Mouse (Mus musculus): ENCODE measurements around the gene Ltk. TPM values are rescaled to one million over a fixed set of nuclear protein-coding genes. Genes with fewer than 3 reads are reported as not detected.

Gene Ltk
- polyA plus RNA-seq, 1 experiment from 2014 or later: 2.1 TPM

DNA sequence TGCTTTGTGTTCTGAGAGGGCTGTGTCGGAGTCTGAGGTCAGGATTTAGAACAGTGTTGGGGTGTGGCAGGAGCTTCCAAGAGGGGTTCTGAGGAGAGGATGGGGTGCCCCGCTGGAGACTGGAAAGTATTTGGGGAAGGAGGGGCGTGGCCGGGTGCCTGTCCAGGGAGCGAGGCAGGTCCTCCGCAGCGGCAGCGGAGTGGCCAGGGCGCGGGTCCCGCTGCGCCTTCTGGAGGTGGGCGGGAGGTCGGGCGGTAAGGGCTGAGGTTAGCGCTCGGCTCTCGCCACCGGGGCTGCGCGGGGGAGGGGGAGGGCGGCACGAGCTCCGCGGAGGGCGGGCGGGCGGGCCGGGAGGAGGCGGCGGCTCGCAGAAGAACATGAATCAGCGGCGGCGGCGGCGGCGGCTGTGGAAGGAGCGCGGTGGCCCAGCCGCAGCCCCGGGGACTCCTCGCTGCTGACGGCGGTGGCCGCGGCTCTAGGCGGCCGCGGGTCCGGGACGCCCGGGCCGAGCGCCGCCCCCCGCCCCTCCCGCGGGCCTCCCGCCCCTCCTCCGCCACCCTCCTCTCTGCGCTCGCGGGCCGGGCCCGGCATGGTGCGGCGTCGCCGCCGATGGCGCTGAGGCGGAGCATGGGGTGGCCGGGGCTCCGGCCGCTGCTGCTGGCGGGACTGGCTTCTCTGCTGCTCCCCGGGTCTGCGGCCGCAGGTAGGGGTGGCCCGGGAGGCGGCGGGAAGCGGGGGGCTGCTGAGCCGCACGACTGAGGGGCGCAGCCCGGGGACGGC, 39.1 kb upstream of the Ltk start:
- no peaks in the 10 kb centered on the region for H3K9me3 ChIP-seq
- peaks cover 34% of the 10 kb centered on the region for H3K4me1 ChIP-seq
- under 1% methylated on average over 21 of the region's 89 CpGs for WGBS
- H3K4me2 ChIP-seq: peak overlapping the region; percentile 82
- 0 out of 2 replicates have a peak, but pooled peaks cover 5% of the 10 kb centered on the region for H3K36me3 ChIP-seq
- H3K4me3 ChIP-seq (replicated peaks): peak overlapping the region; percentile 88
- peak overlapping the region; percentile 80 for H3K9ac ChIP-seq
- H3K27ac ChIP-seq: peak overlapping the region; percentile 57
- peaks cover 6% of the 10 kb centered on the region; the same call in 1 of the 2 replicates for H3K27me3 ChIP-seq (replicated peaks)
- ATAC-seq (ENCODE audit: insufficient read depth, low FRiP score, low read depth): peak; percentile 64

DNA sequence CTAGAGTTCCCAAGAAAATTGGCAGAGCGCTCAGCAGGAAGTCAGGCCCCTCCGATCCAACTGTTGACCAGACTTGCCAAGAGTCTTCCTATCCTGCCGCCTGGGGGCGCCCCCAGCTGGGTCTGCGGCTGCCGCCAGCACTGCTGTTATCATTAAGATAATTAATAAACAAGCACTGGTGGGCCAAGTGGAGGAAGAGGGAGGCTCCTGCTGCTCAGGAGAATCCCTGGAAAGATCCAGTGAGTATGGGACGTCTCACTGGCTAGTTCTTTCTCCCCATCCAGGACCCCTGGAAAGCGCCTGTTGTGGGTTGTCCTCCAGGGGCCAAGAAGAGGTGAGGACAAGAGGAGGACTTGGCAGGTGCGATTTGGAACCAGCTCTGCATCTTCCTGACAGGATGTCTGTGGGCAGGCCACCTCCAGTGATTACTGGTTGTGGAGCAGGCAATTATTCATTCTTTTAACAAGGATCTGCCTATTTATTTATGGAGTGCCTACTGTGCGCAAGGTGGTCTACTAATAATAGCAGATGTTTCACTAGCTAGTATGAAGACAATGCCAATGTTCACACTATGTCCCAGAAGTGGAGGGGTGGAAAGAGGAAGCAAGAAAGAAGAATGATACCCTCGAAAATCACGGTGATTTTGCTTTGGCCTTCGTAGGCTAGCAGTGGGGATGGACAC, 38.2 kb upstream of the Ltk start:
- Histone ChIP-seq H3K4me1 (peaks cover 24% of the 10 kb centered on the region), H3K4me3 (replicated peaks) (peak overlapping the region; percentile 88; the same call in 1 of the 2 replicates), H3K4me2 (peak overlapping the region; percentile 82; the same call in 1 of the 2 replicates), H3K36me3 (no peaks in the 10 kb centered on the region), H3K27me3 (replicated peaks) (peaks cover 6% of the 10 kb centered on the region; the same call in 1 of the 2 replicates), H3K9me3 (no peaks in the 10 kb centered on the region), H3K9ac (no peak overlapping the region), H3K27ac (no peak overlapping the region)
- WGBS: 12% methylated on average over 13 of the region's 13 CpGs
- ATAC-seq (ENCODE audit: insufficient read depth, low FRiP score, low read depth): no peak

DNA sequence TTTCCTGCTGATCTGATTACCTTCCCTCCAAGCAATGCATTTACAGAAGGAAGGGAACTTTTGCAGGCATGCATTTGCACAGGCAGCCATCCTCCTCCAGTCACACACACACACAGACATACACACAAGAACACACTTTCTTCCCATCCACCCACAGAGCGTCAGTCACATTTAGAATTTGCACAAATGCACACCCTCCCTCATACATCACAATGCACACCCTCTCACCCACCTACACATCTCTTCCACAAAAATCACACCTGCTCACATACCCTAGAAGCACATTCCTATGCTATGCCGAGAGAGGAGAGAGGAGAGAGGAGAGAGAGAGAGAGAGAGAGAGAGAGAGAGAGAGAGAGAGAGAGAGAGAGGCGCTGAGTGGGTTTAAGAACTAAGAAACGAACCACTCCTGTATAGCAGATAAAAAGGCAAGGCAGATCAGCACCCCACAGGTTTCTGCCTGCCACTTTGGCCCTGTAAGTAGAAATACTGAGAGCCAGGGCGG, 37.1 kb upstream of the Ltk start, which contains the start of gene Tyro3:
Tyro3 (plus strand) TSS at position 455 of the 505 bp plus-strand sequence.
- H3K4me2 ChIP-seq: 0 out of 2 replicates have a peak within 1 kb of the TSS, but pooled peaks have one; percentile 82
- H3K27me3 ChIP-seq (replicated peaks): peaks cover 6% of the 10 kb centered on the region; the same call in 1 of the 2 replicates
- no peak for ATAC-seq (ENCODE audit: insufficient read depth, low FRiP score, low read depth)
- no peaks in the 10 kb centered on the region for H3K36me3 ChIP-seq
- H3K9ac ChIP-seq: no peak within 1 kb of the TSS
- 71% methylated on average over 5 of the region's 5 CpGs for WGBS
- H3K4me3 ChIP-seq (replicated peaks): no peak within 1 kb of the TSS
- H3K4me1 ChIP-seq: peaks cover 15% of the 10 kb centered on the region
- peak within 1 kb of the TSS; percentile 41; the same call in 1 of the 2 replicates for H3K27ac ChIP-seq
- H3K9me3 ChIP-seq: no peaks in the 10 kb centered on the region

DNA sequence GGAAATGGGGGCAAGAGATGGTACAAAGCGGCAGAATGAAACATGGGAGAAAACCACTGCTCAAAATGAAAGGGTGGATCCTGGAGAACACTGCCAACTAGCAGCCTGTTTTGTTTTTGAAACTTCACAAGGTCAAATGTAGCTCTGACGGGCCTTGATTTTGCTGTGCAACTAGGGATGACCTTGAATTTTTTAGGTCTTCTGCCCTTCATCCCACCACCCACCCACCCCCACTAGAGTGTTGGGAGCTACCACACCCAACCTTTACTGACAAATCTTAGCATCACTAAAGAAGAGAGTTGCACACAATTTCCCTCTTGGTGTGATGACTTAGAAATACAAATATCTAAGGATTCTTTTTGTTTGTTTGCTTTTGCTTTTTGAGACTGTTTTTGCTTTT, 29.8 kb upstream of the Ltk start:
- Histone ChIP-seq H3K36me3 (no peaks in the 10 kb centered on the region), H3K27ac (no peak overlapping the region), H3K4me1 (no peaks in the 10 kb centered on the region), H3K4me2 (no peak overlapping the region), H3K9ac (no peak overlapping the region), H3K4me3 (replicated peaks) (no peak overlapping the region), H3K27me3 (replicated peaks) (no peaks in the 10 kb centered on the region), H3K9me3 (no peaks in the 10 kb centered on the region)
- no peak for ATAC-seq (ENCODE audit: insufficient read depth, low FRiP score, low read depth)
- 87% methylated on average over 2 of the region's 2 CpGs for WGBS

DNA sequence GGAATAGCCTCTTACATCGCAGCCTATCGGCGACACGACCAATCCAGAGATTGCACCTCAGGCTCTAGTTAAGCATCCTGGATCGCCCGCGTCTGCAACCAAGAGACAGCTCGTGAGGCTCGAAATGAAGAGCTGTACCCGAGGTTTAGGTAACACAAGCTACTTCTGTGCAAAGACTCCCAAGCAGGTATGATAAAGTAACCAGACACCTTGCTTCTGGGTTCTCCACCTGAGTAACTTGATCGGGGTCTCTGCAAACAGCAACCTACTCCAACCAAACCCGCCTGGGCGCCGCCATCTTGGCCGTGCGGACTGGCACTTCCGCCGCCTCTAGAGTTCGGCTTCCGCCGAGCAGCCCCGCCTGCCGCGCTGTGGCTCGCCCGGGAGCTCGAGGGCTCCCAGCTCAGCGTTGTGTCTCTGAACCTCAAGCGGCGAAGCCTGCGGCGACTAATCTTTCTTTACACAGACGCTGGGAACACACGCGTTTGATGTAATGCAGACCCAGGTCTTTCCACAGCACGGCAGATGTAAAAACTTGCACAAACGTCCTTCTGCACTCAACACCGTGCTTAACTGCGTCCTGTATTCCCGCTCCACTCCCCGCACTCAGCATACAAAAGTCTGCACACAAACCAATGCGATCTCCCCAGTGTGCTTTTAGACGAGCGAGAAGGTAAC, 27.1 kb upstream of the Ltk start, which contains the start of gene Rpap1:
Rpap1 (minus strand) TSS at position 332 of the 678 bp plus-strand sequence.
- under 1% methylated on average over 44 of the region's 44 CpGs for WGBS
- Histone ChIP-seq H3K27ac (peak within 1 kb of the TSS; percentile 86), H3K4me2 (peak within 1 kb of the TSS; percentile 87), H3K4me1 (no peaks in the 10 kb centered on the region), H3K36me3 (peaks cover 10% of the 10 kb centered on the region; the same call in 1 of the 2 replicates), H3K4me3 (replicated peaks) (peak within 1 kb of the TSS; percentile 66), H3K9me3 (no peaks in the 10 kb centered on the region), H3K9ac (peak within 1 kb of the TSS; percentile 48; the same call in 1 of the 2 replicates), H3K27me3 (replicated peaks) (no peaks in the 10 kb centered on the region)
- ATAC-seq (ENCODE audit: insufficient read depth, low FRiP score, low read depth): peak; percentile 94

DNA sequence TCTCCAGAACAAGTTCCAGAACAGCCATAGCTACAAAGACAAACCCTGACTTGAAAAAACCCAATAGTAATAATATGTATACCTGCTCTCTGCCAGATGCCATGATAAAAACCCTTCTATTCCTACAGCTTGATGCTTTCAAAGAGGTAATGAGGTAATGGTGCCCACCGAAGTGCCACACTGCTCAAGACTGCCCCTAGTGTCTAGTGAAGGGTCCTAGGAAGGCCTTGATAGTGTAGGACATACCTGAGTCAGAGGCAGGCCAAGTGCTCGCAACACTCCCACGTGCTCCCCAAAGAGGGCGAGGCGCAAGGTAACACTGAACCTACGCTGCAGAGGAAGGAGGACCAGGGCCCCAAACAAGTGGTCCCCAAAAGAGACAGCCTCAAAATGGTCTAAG, 7.0 kb upstream of the Ltk start:
- no peaks in the 10 kb centered on the region for H3K4me1 ChIP-seq
- H3K4me3 ChIP-seq (replicated peaks): no peak overlapping the region
- no peak overlapping the region for H3K9ac ChIP-seq
- peaks cover 43% of the 10 kb centered on the region for H3K36me3 ChIP-seq
- WGBS: 96% methylated on average over 6 of the region's 6 CpGs
- H3K4me2 ChIP-seq: no peak overlapping the region
- ATAC-seq (ENCODE audit: insufficient read depth, low FRiP score, low read depth): no peak
- no peak overlapping the region for H3K27ac ChIP-seq
- H3K9me3 ChIP-seq: no peaks in the 10 kb centered on the region
- H3K27me3 ChIP-seq (replicated peaks): no peaks in the 10 kb centered on the region

DNA sequence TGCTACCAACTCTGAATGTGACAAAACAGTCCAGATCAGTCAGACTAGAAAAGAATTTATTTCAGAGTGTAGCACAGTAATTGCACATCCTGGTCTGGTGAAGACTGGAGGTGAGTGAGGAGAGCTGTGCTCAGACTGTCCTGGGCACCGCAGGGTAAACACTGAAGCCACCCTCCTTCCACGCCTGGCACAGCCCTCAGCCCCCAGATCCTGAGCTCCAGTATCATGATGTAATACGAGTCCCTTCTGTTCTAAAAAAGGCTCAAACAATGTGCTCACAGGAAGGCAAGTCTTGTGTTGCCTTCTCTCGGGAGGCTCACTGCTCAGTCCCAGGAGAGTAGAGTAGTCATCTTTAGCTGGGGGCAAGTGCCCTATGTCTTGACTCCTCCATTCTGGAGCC, 3.7 kb upstream of the Ltk start:
- ATAC-seq (ENCODE audit: insufficient read depth, low FRiP score, low read depth): no peak

DNA sequence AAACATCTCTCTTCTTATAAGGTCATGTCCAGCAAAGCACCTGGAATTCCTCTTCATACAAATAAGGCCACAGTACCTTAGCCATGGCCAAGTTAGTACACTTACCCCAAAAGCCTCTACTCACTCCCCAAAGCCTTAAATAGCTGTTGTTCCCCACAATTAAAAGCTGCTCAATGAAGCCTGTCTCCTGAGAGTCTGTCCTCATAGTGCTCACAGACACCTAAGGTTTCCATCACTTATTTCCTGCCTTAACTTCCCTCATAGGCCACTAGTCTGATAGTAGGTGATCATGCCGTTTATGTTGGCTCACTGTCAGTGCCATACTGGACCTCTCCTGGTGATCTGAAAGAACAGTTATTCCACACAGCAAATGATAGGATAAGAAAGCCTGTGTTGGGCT, 2.0 kb upstream of the Ltk start:
- H3K27ac ChIP-seq: no peak overlapping the region
- H3K4me1 ChIP-seq: peaks cover 16% of the 10 kb centered on the region
- 83% methylated on average over 1 of the region's 1 CpGs for WGBS
- no peak for ATAC-seq (ENCODE audit: insufficient read depth, low FRiP score, low read depth)
- no peak overlapping the region for H3K9ac ChIP-seq
- H3K36me3 ChIP-seq: peaks cover 10% of the 10 kb centered on the region
- peaks cover 41% of the 10 kb centered on the region for H3K27me3 ChIP-seq (replicated peaks)
- H3K9me3 ChIP-seq: no peaks in the 10 kb centered on the region
- H3K4me2 ChIP-seq: no peak overlapping the region
- no peak overlapping the region for H3K4me3 ChIP-seq (replicated peaks)

More for the DNA sequence above, 3.7 kb upstream of the Ltk start:
- WGBS: 86% methylated on average over 4 of the region's 4 CpGs
- H3K9ac ChIP-seq: no peak overlapping the region
- H3K4me1 ChIP-seq: peaks cover 2% of the 10 kb centered on the region; the same call in 1 of the 2 replicates
- no peak overlapping the region for H3K4me2 ChIP-seq
- H3K36me3 ChIP-seq: peaks cover 16% of the 10 kb centered on the region
- H3K27me3 ChIP-seq (replicated peaks): peaks cover 27% of the 10 kb centered on the region
- H3K27ac ChIP-seq: no peak overlapping the region
- H3K9me3 ChIP-seq: no peaks in the 10 kb centered on the region
- no peak overlapping the region for H3K4me3 ChIP-seq (replicated peaks)

DNA sequence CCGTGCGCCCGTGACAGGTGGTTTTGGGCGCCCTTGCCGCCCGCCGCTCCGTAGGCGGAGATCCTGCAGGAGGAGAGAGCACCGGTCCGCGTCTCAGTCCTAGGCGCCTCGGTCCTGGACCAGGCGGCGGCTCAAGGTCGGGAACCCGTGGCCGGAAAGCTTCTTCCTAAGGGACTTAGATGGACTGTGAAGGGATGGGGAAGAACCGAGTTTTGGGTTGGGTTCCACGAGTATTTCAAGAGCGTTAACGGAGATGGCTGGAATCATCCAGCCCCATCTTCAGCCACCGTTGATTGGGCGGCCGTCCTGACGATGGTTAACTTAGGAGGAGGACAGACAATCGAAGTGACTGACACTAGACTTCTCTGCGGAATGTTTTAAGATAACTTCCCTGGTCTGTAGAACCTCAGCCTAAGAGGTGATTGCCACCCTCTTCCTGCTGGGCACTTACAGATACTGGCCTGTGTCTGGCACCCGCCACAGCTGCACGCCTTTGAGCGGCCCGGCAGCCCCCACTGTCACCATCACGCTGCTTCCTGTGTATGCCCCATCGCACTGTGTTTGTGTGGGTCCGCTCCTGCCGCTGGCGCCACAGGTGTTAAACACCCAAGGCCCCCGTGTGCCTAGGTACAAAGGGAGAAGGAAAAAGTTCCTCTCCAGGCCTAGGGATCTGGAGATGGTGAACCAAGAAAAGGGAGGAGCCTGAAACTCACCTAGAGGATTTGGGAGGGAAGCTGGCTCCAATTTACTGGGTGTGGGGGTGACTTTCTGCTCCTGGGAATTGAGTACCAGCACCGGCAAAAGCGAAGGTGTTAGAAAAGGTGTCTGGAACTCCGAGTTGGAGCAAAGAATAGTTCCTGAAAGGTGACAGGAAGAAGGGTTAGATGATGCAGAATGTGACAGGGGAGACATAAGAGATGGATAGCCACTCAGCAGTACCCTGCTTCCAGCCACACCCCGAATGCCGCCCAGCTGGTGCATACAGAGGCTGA, 1.1 kb downstream of the Ltk start:
- Histone ChIP-seq H3K4me3 (replicated peaks) (peak overlapping the region; percentile 63), H3K27ac (no peak overlapping the region), H3K9me3 (no peaks in the 10 kb centered on the region), H3K4me2 (peak overlapping the region; percentile 100), H3K36me3 (peaks cover 7% of the 10 kb centered on the region; the same call in 1 of the 2 replicates), H3K4me1 (peaks cover 16% of the 10 kb centered on the region), H3K27me3 (replicated peaks) (peaks cover 50% of the 10 kb centered on the region), H3K9ac (peak overlapping the region; percentile 25; the same call in 1 of the 2 replicates)
- 6% methylated on average over 44 of the region's 44 CpGs for WGBS
- no peak for ATAC-seq (ENCODE audit: insufficient read depth, low FRiP score, low read depth)

DNA sequence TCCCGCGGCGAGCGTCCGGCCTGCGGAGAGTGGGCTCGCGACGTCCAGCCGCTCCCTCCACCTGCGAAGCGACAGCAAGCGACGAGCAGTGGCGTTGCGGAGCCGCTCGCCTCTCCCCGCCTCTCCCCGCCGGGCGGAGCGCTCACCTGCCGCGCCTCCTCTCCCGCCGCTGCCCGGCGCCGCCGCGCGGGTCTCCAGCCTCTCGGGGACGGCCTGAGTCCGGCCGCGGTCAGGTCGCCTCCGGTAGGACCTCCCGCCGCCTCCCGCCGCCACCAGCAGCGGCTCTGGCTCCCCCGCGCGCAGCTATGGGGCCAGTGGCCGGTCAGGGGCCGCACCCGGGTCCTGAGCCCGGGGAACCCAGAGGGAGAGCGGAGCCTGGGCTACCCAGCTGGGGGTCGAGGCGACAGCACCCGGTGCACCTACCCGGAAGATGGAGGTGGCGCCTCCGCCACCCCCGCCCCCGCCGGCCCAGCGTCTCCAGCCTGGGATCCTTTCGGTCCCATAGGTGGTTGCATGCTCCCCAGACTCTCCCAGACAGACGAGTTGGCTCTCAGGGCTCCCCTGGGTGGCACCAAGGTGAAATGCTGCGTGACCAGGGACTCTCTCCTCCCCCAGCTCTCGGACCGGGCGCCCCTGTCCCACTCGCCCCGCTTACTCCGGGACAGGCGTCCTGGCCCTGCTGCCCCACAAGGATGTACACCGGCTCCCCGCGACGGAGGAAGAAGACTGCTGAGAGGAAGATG, 2.0 kb downstream of the Ltk start:
- Histone ChIP-seq H3K4me1 (peaks cover 16% of the 10 kb centered on the region), H3K36me3 (no peaks in the 10 kb centered on the region), H3K27me3 (replicated peaks) (peaks cover 52% of the 10 kb centered on the region), H3K27ac (no peak overlapping the region), H3K9ac (peak overlapping the region; percentile 25; the same call in 1 of the 2 replicates), H3K9me3 (no peaks in the 10 kb centered on the region), H3K4me2 (peak overlapping the region; percentile 100), H3K4me3 (replicated peaks) (peak overlapping the region; percentile 63)
- ATAC-seq (ENCODE audit: insufficient read depth, low FRiP score, low read depth): peak; percentile 32; the same call in 1 of the 2 replicates
- WGBS: under 1% methylated on average over 65 of the region's 77 CpGs

All from stomach, embryonic 15.5 days (tissue).